Mouse (Mus musculus): ENCODE measurements at regions not wholly inside any gene's neighbourhood (a gene's known extent, or its start where the extent isn't known, plus 50 kb on each side); places are given as distances from the start of the nearest gene placed in this dataset.
"Not testable (repeated sequence)": the region's sequence is repeated elsewhere in the genome, so short reads cannot be mapped to it uniquely, and the experiment has no call there.

DNA sequence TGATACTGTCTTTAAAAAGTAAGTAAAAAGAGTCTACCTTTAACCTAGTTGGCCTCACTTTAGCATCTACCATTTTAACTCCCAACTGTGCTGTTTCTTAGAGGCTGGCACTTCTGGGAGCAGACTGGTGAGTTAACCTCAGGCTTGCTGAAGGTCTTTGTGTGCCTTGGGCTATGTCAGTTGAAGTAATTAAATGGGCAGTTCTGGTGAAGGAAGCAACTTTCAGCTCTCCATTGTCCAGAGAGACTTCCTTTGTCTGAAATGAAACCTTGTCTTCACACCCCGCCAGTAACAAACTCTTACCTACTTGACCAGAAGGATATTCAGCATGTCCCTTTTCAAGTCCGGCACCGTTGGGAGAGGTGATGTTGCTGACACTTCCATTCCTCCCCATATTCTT is 55.5 kb downstream of the Zfp281 start:
- no peak for DNase-seq

- not testable (repeated sequence) for DNase-seq
These were observed 57.6 kb downstream of the Zfp281 start for GRCm38 (mm10) chr1:136682311-136682710.

- DNase-seq = peak; percentile 87
These were observed 58.4 kb downstream of the Zfp281 start for GRCm38 (mm10) chr1:136683061-136683531.

- DNase-seq = no peak
These were observed 58.9 kb downstream of the Zfp281 start for GRCm38 (mm10) chr1:136683561-136684131.

DNA sequence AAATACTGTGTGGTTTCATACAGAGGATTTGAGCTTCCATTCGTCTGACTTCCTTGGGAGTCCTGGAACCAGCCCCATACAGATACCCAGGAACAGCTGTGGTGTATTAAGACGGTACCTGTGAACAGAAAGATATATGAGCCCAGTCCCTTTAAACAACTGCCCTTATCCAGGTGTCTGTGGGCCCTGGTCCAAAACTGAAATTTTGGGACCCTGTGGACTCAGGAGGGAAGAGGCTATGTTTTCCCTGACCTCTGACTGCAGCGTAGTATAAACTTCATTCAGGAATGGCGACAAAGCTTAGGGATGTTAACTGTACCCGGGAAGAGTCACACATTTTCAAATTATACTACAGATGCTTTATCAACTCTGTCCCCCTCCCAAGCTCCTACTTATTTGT is 59.8 kb downstream of the Zfp281 start:
- DNase-seq = no peak

GRCm38 (mm10) chr1:136685191-136686060 is 60.7 kb downstream of the Zfp281 start:
- peak; percentile 78 for DNase-seq

- peak; percentile 33 for DNase-seq
These were observed 61.8 kb downstream of the Zfp281 start for GRCm38 (mm10) chr1:136686467-136686866.

- DNase-seq = no peak
These were observed 65.4 kb downstream of the Zfp281 start for GRCm38 (mm10) chr1:136690068-136690467.

DNA sequence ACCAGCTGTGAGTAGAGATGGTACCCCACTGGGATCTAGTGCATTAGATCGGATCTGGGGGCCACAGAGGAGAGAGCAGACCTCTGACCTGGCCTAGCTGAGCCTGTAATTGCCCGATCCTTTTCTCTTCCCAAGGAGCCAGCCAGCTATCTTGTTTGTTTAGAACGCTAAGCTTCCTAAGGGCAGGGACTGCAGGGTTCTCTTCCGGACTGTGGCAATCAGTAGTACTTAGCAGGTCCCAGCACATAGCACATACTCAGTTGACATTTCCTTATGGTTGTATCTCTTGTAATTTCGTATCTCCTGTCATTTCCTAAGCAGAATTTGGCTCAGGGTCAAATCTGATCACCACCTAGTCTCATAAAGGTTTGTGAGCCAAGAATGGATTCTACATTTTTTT is 68.7 kb downstream of the Zfp281 start:
- DNase-seq = no peak

DNA sequence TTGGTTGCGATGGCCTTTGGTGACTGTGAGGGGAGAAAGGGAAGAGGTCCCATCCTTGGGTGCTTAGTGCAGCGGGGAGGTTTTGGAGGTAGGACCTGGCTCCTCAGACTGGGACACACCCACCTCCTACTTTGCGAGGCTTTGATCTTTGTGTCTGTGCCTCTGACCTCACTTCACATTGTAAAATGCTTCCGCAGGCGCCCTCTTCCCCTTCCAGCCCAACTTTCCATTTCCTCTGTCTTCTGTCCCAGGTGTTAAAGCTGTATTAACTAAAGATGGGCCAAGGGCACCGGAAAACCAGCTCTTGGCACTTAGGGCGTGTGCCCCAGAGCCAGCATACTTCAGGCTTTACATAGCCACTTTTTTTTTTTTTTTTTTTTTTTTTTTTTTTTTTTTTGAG is 70.3 kb downstream of the Zfp281 start:
- DNase-seq = no peak

DNA sequence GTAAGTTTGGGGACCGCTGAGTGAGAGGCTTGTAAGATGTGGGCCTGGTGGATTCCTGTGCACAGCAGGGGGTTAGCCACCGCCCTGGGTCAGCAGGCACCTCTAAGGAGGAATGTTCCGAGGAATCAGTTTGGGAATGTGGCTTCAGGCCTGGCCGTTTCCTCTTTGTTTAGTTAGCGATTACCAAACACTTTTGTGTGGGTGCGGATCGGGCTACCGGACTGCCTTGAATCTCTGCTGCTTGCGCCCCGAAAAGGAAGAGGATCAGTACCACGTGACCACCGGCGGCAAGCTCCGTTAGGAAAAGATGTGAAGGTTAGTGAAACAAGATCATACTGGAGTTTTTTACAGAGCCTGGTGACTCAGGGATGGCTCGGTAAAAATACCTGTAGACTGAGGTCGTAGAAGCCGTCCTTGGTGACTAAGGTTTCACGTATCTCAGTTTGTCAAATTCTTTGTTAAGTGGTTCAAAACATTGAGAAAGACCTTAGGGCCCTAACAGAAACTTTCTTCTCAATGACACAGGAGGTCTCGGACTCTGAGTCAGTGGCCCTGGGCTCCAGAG is 71.5 kb downstream of the Zfp281 start:
- DNase-seq = peak; percentile 72

- DNase-seq = peak; percentile 79
These were observed 73.9 kb downstream of the Zfp281 start for GRCm38 (mm10) chr1:136698454-136699152.

DNA sequence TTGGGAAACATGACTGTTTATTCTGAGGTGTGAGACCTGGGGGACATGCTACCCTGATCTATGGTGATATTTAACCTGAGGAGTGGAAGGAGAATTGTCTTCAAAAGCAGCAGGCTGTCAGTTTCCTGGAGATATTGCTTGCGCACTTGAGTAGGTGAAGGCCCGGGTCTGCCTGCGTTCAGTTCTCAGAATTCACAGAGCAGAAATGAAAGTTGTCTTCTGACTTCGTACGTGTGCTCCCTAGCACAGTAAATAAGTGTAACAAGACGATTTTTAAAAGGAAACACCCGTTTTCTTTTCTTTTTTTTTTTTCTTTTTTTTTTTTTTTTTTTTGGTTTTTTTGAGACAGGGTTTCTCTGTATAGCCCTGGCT is 74.4 kb downstream of the Zfp281 start:
- no peak for DNase-seq

GRCm38 (mm10) chr1:136699571-136699970 is 74.9 kb downstream of the Zfp281 start:
- DNase-seq = no peak

DNA sequence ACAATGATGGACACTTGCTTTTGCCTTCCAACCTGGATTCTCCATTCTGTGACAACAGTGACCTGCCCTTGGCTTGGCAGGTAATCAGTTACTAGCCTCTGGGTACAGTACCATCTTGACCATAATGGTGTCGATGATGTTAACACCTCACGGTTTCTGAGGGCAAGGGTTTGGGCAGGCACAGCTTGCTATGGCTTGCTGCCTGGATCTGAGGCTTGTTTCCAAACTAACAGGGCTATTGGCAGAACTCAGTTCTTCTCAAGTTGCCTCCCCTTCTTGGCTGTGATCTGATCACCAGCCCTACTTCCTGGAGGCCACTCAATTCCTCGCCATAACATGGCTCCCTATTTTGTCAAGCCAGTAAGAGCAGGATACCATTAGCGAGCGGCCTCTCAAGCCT is 79.4 kb downstream of the Zfp281 start:
- peak; percentile 14 for DNase-seq

DNA sequence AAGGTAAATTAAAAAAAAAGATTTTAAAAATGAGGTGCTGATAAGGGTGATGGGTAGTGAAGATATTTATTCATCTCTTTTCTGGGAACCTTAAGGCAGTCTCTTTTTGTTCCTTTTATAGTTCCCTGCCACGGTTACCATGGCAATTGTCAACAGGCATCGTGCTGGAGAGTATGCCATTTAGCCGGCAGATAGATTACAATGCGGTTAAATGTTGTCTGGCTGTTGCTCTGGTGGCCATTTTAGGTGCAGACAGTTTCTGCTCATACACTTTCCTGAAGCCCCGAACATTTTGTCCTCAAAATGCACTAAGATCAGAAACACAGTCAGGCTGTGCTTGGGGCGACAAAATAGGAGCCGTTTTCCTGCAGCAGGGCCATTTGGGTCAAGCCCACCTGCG is 81.8 kb downstream of the Zfp281 start:
- DNase-seq = peak; percentile 10

DNA sequence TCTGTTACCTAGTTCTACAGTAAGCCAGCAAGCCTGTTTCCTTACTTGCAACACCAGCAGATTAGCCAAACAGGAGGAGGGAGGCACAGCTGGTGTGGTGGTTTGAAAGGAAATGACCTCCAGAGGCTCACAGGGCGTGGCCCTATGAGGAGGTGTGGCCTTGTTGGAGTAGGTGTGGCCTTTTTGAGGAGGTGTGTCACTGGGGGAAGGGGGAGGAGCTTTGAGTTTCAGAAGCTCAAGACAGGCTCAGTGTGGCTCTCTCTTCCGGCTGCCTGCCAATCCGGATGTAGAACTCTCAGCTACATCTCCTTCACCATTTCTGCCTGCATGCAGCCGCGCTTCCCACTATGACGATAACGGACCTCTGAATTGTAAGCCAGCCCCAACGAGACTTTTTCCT is 82.7 kb downstream of the Zfp281 start:
- peak; percentile 23 for DNase-seq

- no peak for DNase-seq
These were observed 83.2 kb downstream of the Zfp281 start for GRCm38 (mm10) chr1:136707866-136708265.

- no peak for DNase-seq
These were observed 85.5 kb downstream of the Zfp281 start for GRCm38 (mm10) chr1:136710196-136710595.

DNA sequence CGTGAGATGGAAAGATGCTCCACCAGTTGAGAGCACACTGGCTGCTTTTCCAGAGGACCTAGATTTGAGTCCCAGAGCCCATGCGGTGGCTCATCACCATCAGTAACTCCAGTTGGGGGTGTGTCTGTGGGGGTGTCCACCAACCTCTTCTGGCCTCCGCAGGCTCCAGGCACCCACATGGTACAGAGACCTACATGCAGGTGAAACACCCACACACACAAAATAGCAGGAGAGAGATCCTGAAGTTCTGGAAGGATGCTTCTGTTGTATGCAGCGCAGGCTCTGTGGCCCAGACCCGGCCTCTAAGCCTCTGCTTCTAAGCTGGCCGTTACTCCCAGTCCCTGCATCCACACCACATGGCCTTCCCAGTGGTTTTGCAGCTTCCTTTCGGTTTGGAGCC is 86.5 kb downstream of the Zfp281 start:
- DNase-seq = no peak

- DNase-seq = no peak
These were observed 89.4 kb downstream of the Zfp281 start for GRCm38 (mm10) chr1:136714077-136714476.

DNA sequence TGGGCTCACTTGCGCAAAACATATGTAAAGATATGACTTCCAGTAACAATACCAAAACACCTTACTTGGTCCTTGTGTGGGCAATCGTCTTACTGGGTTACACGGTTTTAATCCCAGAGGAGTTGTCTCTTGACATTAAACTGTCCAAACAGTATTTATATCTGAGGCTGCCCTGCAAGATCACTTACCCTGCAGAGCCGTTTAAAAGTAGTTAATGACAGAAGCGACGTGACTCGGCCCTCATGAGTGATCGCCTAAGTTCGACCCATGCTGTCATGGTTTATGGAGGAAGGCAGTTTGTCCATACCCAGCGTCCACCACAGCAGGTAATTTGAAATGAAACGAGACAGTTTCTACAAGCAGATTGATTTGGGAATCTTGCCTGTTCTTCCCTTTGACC is 90.3 kb downstream of the Zfp281 start:
- no peak for DNase-seq

Data from adrenal gland, adult 2 months (tissue).